Mouse (Mus musculus): ENCODE results near the gene Klhl42. TPM values are rescaled to one million over a fixed set of nuclear protein-coding genes. Genes with fewer than 3 reads are reported as not detected.

Gene Klhl42
- polyA plus RNA-seq (2016; fragmentation: Nextera tagmentation; extraction: Ambion mirVana), result 11.1 and 11.5 TPM in 2 replicates

- H3K36me3 ChIP-seq, result peaks cover 13% of the 10 kb centered on the region; the same call in 1 of the 2 replicates
- H3K4me2 ChIP-seq (replicated peaks), result peak within 1 kb of the TSS; percentile 99
- WGBS, result under 1% methylated on average over 98 of the region's 99 CpGs
- H3K27me3 ChIP-seq, result no peaks in the 10 kb centered on the region
- H3K9ac ChIP-seq, result peak within 1 kb of the TSS; percentile 90
- H3K4me3 ChIP-seq, result peak within 1 kb of the TSS; percentile 91
- ATAC-seq (ENCODE audit: insufficient number of reproducible peaks, insufficient read depth, low FRiP score, low TSS enrichment), result peak; percentile 82
- no peaks in the 10 kb centered on the region for H3K9me3 ChIP-seq
- H3K27ac ChIP-seq, result peak within 1 kb of the TSS; percentile 85
- peaks cover 28% of the 10 kb centered on the region for H3K4me1 ChIP-seq
Observed at GRCm38 (mm10) chr6:147091136-147092120, at the start of gene Klhl42. Gene Klhl42, plus strand, starts transcription at chr6:147091379.

DNA sequence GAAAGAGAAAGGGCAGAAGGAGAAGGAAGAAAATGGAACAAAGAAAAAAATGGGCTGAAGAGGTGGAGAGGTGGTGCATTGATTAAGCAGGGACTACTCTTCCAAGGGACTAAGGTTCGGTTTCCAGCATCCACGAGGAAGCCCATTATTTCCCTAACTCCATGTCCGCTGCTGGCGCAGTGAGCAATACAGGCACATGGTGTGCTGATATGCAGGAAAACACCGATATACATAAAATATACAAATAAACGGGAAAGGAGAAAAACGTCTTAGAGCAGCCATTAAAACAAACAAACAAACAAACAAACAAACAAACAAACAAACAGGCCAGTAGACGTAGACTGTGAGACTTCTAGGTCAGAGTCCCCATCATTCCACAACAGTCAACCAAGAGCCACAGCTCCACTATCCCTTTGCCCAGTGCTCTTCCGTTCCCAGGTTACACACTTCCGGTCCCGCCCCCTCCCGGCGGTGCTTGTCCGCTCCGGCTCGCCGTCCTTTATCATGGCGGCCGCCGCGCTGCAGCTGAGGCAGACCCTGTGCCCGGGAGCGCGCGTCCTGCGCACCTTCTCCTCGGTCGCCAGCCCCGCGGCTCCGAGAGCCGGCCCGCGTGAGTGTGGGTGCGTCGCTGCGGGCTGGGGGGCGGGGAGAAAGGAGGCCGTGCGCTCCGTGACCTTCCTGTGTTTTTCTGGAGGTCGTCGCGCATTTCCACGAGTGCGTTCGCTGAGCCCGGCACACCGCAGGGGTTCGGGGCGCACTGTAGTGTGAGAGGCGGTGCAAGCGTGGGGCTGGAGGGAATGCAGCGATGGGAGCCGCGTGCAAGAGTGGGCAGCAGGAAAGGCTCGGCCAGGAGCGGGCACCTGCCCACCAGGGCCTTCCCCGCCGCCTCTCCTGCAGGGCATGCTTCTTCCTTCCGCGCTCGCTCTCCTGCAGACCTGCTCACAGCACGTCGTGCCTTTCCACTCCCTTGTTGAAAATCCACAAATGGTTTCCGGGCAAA lies 48.6 kb upstream of the Klhl42 start, which contains the start of gene Mrps35:
Gene Mrps35, plus strand, starts transcription at position 474 of the 1,000 bp plus-strand sequence.
- Histone ChIP-seq H3K27ac (peak within 1 kb of the TSS; percentile 89), H3K4me1 (peaks cover 8% of the 10 kb centered on the region; the same call in 1 of the 2 replicates), H3K4me3 (peak within 1 kb of the TSS; percentile 89), H3K36me3 (peaks cover 13% of the 10 kb centered on the region; the same call in 1 of the 2 replicates), H3K9ac (peak within 1 kb of the TSS; percentile 86), H3K27me3 (0 out of 2 replicates have a peak, but pooled peaks cover 3% of the 10 kb centered on the region), H3K9me3 (0 out of 2 replicates have a peak, but pooled peaks cover 3% of the 10 kb centered on the region), H3K4me2 (replicated peaks) (peak within 1 kb of the TSS; percentile 59)
- peak; percentile 96 for ATAC-seq (ENCODE audit: insufficient number of reproducible peaks, insufficient read depth, low FRiP score, low TSS enrichment)
- 4% methylated on average over 63 of the region's 66 CpGs for WGBS

- Histone ChIP-seq H3K27ac (no peak overlapping the region), H3K36me3 (peaks cover 20% of the 10 kb centered on the region), H3K9me3 (0 out of 2 replicates have a peak, but pooled peaks cover 3% of the 10 kb centered on the region), H3K4me1 (peaks cover 8% of the 10 kb centered on the region; the same call in 1 of the 2 replicates), H3K4me3 (peak overlapping the region; percentile 89), H3K27me3 (0 out of 2 replicates have a peak, but pooled peaks cover 3% of the 10 kb centered on the region), H3K9ac (peak overlapping the region; percentile 86), H3K4me2 (replicated peaks) (peak overlapping the region; percentile 59)
- 50% methylated on average over 7 of the region's 7 CpGs for WGBS
- ATAC-seq (ENCODE audit: insufficient number of reproducible peaks, insufficient read depth, low FRiP score, low TSS enrichment), result no peak
Observed at GRCm38 (mm10) chr6:147043633-147044032, 47.5 kb upstream of the Klhl42 start.

GRCm38 (mm10) chr6:147049239-147049805 lies 41.9 kb upstream of the Klhl42 start:
- H3K36me3 ChIP-seq, result peaks cover 60% of the 10 kb centered on the region
- no peaks in the 10 kb centered on the region for H3K9me3 ChIP-seq

GRCm38 (mm10) chr6:147051666-147052065 lies 39.5 kb upstream of the Klhl42 start:
- H3K4me3 ChIP-seq, result no peak overlapping the region
- no peaks in the 10 kb centered on the region for H3K9me3 ChIP-seq
- no peak overlapping the region for H3K9ac ChIP-seq
- WGBS, result 92% methylated on average over 8 of the region's 8 CpGs
- H3K27me3 ChIP-seq, result no peaks in the 10 kb centered on the region
- no peak overlapping the region for H3K27ac ChIP-seq
- peaks cover 65% of the 10 kb centered on the region for H3K36me3 ChIP-seq
- H3K4me1 ChIP-seq, result no peaks in the 10 kb centered on the region
- H3K4me2 ChIP-seq (replicated peaks), result no peak overlapping the region
- ATAC-seq (ENCODE audit: insufficient number of reproducible peaks, insufficient read depth, low FRiP score, low TSS enrichment), result no peak

More at GRCm38 (mm10) chr6:147049239-147049805, 41.9 kb upstream of the Klhl42 start:
- 93% methylated on average over 13 of the region's 13 CpGs for WGBS
- H3K27ac ChIP-seq, result no peak overlapping the region
- H3K9ac ChIP-seq, result no peak overlapping the region
- H3K4me3 ChIP-seq, result no peak overlapping the region
- H3K27me3 ChIP-seq, result no peaks in the 10 kb centered on the region
- no peaks in the 10 kb centered on the region for H3K4me1 ChIP-seq
- H3K4me2 ChIP-seq (replicated peaks), result no peak overlapping the region
- ATAC-seq (ENCODE audit: insufficient number of reproducible peaks, insufficient read depth, low FRiP score, low TSS enrichment), result no peak

DNA sequence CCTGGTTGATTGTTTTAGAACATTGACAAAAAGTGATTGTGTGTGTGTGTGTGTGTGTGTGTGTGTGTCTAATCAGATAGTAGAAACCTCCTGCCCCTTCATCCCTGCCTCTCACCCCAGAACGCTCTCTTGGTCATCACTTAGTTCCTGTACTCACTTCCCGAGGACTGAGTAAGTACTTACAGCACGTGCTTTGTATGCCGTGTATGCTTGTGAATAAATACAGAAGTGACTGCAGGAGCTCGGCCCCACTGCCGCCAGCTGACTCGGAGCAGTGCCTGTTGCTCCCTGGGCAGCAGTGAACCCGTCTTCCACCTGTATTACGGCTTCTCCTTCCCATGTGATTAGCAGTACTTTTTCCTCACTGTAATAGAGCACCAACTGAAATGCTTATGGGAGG lies 38.7 kb upstream of the Klhl42 start:
- Histone ChIP-seq H3K4me3 (no peak overlapping the region), H3K4me2 (replicated peaks) (no peak overlapping the region), H3K9ac (no peak overlapping the region), H3K27ac (no peak overlapping the region), H3K27me3 (no peaks in the 10 kb centered on the region), H3K9me3 (no peaks in the 10 kb centered on the region), H3K36me3 (peaks cover 63% of the 10 kb centered on the region), H3K4me1 (no peaks in the 10 kb centered on the region)
- no peak for ATAC-seq (ENCODE audit: insufficient number of reproducible peaks, insufficient read depth, low FRiP score, low TSS enrichment)
- 91% methylated on average over 9 of the region's 9 CpGs for WGBS

- peaks cover 57% of the 10 kb centered on the region for H3K36me3 ChIP-seq
Observed at GRCm38 (mm10) chr6:147053785-147054646, 37.2 kb upstream of the Klhl42 start.

DNA sequence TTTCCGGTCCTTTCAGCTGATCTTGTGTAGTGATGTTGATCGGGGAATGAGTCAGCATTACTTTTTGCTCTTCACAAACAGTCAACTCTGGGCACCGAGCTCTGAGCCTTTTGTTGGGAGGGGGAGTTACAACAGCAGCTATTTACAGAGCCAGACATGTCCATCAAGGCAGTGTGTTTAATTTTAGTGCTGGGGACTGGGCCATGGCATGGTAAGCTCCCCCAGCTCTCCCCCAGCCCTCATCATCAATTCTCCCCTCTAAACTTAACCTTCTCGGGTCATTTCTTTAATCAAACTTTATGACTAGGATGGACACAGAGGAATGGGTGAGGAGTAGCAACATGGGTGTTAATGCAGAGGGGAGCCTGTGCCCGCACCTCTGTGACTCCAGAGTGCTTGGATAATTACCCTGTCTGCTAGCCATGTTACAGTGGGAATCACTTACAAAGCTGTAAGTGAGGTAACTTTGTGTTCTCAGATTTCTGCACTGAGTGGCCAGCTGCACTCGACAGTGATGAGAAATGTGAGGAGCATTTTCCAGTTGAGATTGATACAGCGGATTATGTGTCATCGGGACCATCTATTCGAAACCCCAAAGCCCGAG lies 35.7 kb upstream of the Klhl42 start:
- no peak for ATAC-seq (ENCODE audit: insufficient number of reproducible peaks, insufficient read depth, low FRiP score, low TSS enrichment)
- 75% methylated on average over 10 of the region's 10 CpGs for WGBS
- H3K4me1 ChIP-seq, result no peaks in the 10 kb centered on the region
- no peaks in the 10 kb centered on the region for H3K9me3 ChIP-seq
- H3K4me3 ChIP-seq, result no peak overlapping the region
- no peak overlapping the region for H3K27ac ChIP-seq
- H3K27me3 ChIP-seq, result no peaks in the 10 kb centered on the region
- H3K36me3 ChIP-seq, result peaks cover 60% of the 10 kb centered on the region
- H3K9ac ChIP-seq, result no peak overlapping the region
- H3K4me2 ChIP-seq (replicated peaks), result no peak overlapping the region

More at GRCm38 (mm10) chr6:147053785-147054646, 37.2 kb upstream of the Klhl42 start:
- H3K9me3 ChIP-seq, result no peaks in the 10 kb centered on the region
- no peaks in the 10 kb centered on the region for H3K27me3 ChIP-seq
- no peak overlapping the region for H3K4me2 ChIP-seq (replicated peaks)
- H3K27ac ChIP-seq, result no peak overlapping the region
- H3K4me3 ChIP-seq, result no peak overlapping the region
- no peaks in the 10 kb centered on the region for H3K4me1 ChIP-seq
- ATAC-seq (ENCODE audit: insufficient number of reproducible peaks, insufficient read depth, low FRiP score, low TSS enrichment), result no peak
- WGBS, result 77% methylated on average over 19 of the region's 19 CpGs
- H3K9ac ChIP-seq, result 0 out of 2 replicates have a peak overlapping the region, but pooled peaks have one; percentile 10

DNA sequence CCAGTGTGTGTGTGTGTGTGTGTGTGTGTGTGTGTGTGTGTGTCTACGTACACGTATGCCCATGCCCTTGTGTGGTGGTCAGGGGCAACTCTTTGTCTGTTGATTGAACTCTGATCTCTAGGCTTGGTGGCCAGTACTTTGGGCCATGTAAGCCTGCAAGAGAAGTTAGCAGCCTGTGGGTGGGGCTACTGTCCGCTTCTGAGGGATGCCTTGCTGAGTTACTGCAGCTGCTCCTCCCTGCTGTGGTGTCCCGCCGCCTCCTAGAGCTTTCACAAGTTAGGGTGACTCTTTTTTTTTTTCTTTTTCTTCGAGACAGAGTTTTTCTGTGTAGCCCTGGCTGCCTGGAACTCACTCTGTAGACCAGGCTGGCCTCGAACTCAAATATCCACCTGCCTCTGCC lies 31.9 kb upstream of the Klhl42 start:
- Histone ChIP-seq H3K36me3 (peaks cover 48% of the 10 kb centered on the region), H3K4me3 (no peak overlapping the region), H3K9me3 (no peaks in the 10 kb centered on the region), H3K27ac (no peak overlapping the region), H3K27me3 (no peaks in the 10 kb centered on the region), H3K9ac (no peak overlapping the region), H3K4me2 (replicated peaks) (no peak overlapping the region), H3K4me1 (no peaks in the 10 kb centered on the region; the same call in 1 of the 2 replicates)
- no peak for ATAC-seq (ENCODE audit: insufficient number of reproducible peaks, insufficient read depth, low FRiP score, low TSS enrichment)
- WGBS, result 76% methylated on average over 7 of the region's 7 CpGs

GRCm38 (mm10) chr6:147061630-147062029 lies 29.5 kb upstream of the Klhl42 start:
- Histone ChIP-seq H3K4me1 (no peaks in the 10 kb centered on the region; the same call in 1 of the 2 replicates), H3K27me3 (no peaks in the 10 kb centered on the region), H3K9me3 (no peaks in the 10 kb centered on the region), H3K4me3 (no peak overlapping the region), H3K27ac (no peak overlapping the region), H3K36me3 (peaks cover 50% of the 10 kb centered on the region), H3K4me2 (replicated peaks) (no peak overlapping the region), H3K9ac (no peak overlapping the region)
- 84% methylated on average over 9 of the region's 9 CpGs for WGBS
- ATAC-seq (ENCODE audit: insufficient number of reproducible peaks, insufficient read depth, low FRiP score, low TSS enrichment), result no peak
